Mouse (Mus musculus) heart, adult 2 months (tissue): ENCODE data around the gene Rbfox2. TPM values are rescaled to one million over a fixed set of nuclear protein-coding genes. Genes with fewer than 3 reads are reported as not detected.

ENCODE experiments used
- DNase-seq, 2 experiments: peaks; one replicate each; pipeline ENCODE4 v3.0.0; 2021
- H3K27ac ChIP-seq: fragments of 200-600 bp; 2 replicates; pipeline ENCODE4 v1.8.1; 2022
- H3K27me3 ChIP-seq: fragments of 200-500 bp; 2 replicates; pipeline ENCODE4 v1.6.1; 2012; ENCODE audit warnings: mild to moderate bottlenecking, low read length, inconsistent platforms, mixed read lengths; ENCODE audit not compliant: control insufficient read depth, insufficient read depth
- H3K36me3 ChIP-seq: fragments of 200-500 bp; 2 replicates; pipeline ENCODE4 v1.6.1; 2012; ENCODE audit warnings: low read length, inconsistent platforms; ENCODE audit not compliant: control insufficient read depth, insufficient read depth
- H3K4me1 ChIP-seq: fragments of 200-500 bp; 2 replicates; pipeline ENCODE4 v1.6.1; 2011; ENCODE audit warnings: low read length; ENCODE audit not compliant: control insufficient read depth, insufficient read depth
- H3K4me3 ChIP-seq: fragments of 200-600 bp; 2 replicates; pipeline ENCODE4 v1.8.1; 2022
- H3K79me2 ChIP-seq: fragments of 200-500 bp; replicated peaks from 2 replicates; pipeline ENCODE4 v1.6.1; 2012; ENCODE audit warnings: mild to moderate bottlenecking, inconsistent platforms, low read length, moderate library complexity, mixed read lengths; ENCODE audit not compliant: control insufficient read depth, insufficient read depth
- H3K9ac ChIP-seq: fragments of 200-500 bp; 2 replicates; pipeline ENCODE4 v1.6.1; 2012; ENCODE audit warnings: low read depth, mild to moderate bottlenecking, control low read depth, inconsistent platforms, low read length, mixed read lengths
- CTCF ChIP-seq: fragments of 200-600 bp; IDR thresholded peaks from 2 replicates; pipeline ENCODE4 v1.8.1; 2022; ENCODE audit warnings: antibody characterized with exemption, mild to moderate bottlenecking, moderate library complexity
- EP300 ChIP-seq: fragments of 200-500 bp; IDR thresholded peaks from 2 replicates; pipeline ENCODE4 v1.6.1; 2011; ENCODE audit warnings: low read depth, low read length, control low read depth; ENCODE audit not compliant: insufficient read depth
- POLR2A ChIP-seq: fragments of 200-500 bp; IDR thresholded peaks from 2 replicates; pipeline ENCODE4 v1.6.1; 2011; ENCODE audit warnings: mild to moderate bottlenecking, low read depth, low read length, control low read depth; ENCODE audit not compliant: insufficient read depth
- WGBS: fragments of 180-500 bp; shearing (Covaris S2); methylation state at CpG from one replicate; pipeline ENCODE4 v1.1.7; 2018; 5-methylcytosine and 5-hydroxymethylcytosine counted together
- intact Hi-C: fragments of 180-260 bp; cut with DNase I; formaldehyde crosslinking; loops from one replicate; pipeline ENCODE4 v1.15.1; 2025
- polyA plus RNA-seq: library from polyadenylated mRNA; depleted of rRNA; stranded (reverse); fragments of >200 nt; gene quantifications from 2 replicates; pipeline ENCODE4 v1.2.3, GENCODE M21; 2012
- total RNA-seq, 2 experiments: library from RNA; stranded (reverse); gene quantifications; 2 replicates each; pipeline ENCODE4 v1.2.3; 2021

The Rbfox2 gene
- total and polyA plus RNA-seq, 3 experiments: 86.0 to 110 (median 106) TPM

- no peak overlapping the region for H3K9ac ChIP-seq
- no peak overlapping the region for H3K4me3 ChIP-seq
- H3K27me3 ChIP-seq: no peaks in the 10 kb centered on the region
- peaks cover 19% of the 10 kb centered on the region for H3K36me3 ChIP-seq
- DNase-seq: peak; percentile 33 to 41
- H3K4me1 ChIP-seq: peaks cover 39% of the 10 kb centered on the region
- H3K27ac ChIP-seq: peak overlapping the region; percentile 89
- peaks cover 1% of the 10 kb centered on the region for H3K79me2 ChIP-seq
- TF ChIP-seq EP300 (no peak), POLR2A (0 out of 2 replicates have a peak, but pooled peaks have one; percentile 21)
- 59% methylated on average over 8 of the region's 8 CpGs for WGBS
- intact Hi-C loops: loop anchor here (2.0 to 5.0 kb wide), 3 partner anchors 20 to 232 kb away; no protein-coding TSS in a partner anchor
Observed at GRCm38 (mm10) chr15:77214410-77215107, 92.2 kb downstream of the Rbfox2 start.

- H3K4me1 ChIP-seq: peaks cover 37% of the 10 kb centered on the region
- WGBS: 51% methylated on average over 5 of the region's 5 CpGs
- no peak for TF ChIP-seq POLR2A
- TF ChIP-seq EP300: no peak
- TF ChIP-seq CTCF: no peak
- peaks cover 22% of the 10 kb centered on the region for H3K36me3 ChIP-seq
- peak overlapping the region; percentile 25; the same call in 1 of the 2 replicates for H3K9ac ChIP-seq
- intact Hi-C loops: loop anchor here (2.0 to 5.0 kb wide), 2 partner anchors 19 to 37 kb away; no protein-coding TSS in a partner anchor
- no peak for DNase-seq
- H3K79me2 ChIP-seq: peaks cover 5% of the 10 kb centered on the region
- no peak overlapping the region for H3K4me3 ChIP-seq
- peak overlapping the region; percentile 89 for H3K27ac ChIP-seq
- no peaks in the 10 kb centered on the region for H3K27me3 ChIP-seq
Observed at GRCm38 (mm10) chr15:77213829-77214228, 93.0 kb downstream of the Rbfox2 start.

GRCm38 (mm10) chr15:77212818-77213217 is 94.0 kb downstream of the Rbfox2 start:
- Histone ChIP-seq H3K36me3 (peaks cover 22% of the 10 kb centered on the region), H3K27me3 (no peaks in the 10 kb centered on the region), H3K9ac (peak overlapping the region; percentile 46), H3K4me3 (peak overlapping the region; percentile 18; the same call in 1 of the 2 replicates), H3K79me2 (peaks cover 6% of the 10 kb centered on the region), H3K27ac (peak overlapping the region; percentile 89), H3K4me1 (peaks cover 34% of the 10 kb centered on the region)
- 26% methylated on average over 7 of the region's 7 CpGs for WGBS
- intact Hi-C loops: loop anchor here (5.0 kb wide), 1 partner anchor 36 kb away; no protein-coding TSS in a partner anchor
- TF ChIP-seq POLR2A (peak; percentile 52; the same call in 1 of the 2 replicates), EP300 (peak; percentile 51; the same call in 1 of the 2 replicates), CTCF (no peak)
- DNase-seq: peak in 1 of 2 experiments; percentile 59

GRCm38 (mm10) chr15:77212217-77212757 is 94.5 kb downstream of the Rbfox2 start:
- Histone ChIP-seq H3K27ac (peak overlapping the region; percentile 89), H3K9ac (peak overlapping the region; percentile 40), H3K36me3 (peaks cover 22% of the 10 kb centered on the region), H3K27me3 (no peaks in the 10 kb centered on the region), H3K4me1 (peaks cover 31% of the 10 kb centered on the region), H3K79me2 (peaks cover 6% of the 10 kb centered on the region; the same call in 1 of the 2 replicates), H3K4me3 (no peak overlapping the region)
- intact Hi-C loops: loop anchor here (5.0 kb wide), 1 partner anchor 35 kb away; no protein-coding TSS in a partner anchor
- no peak for TF ChIP-seq POLR2A
- TF ChIP-seq CTCF: no peak
- TF ChIP-seq EP300: no peak
- 23% methylated on average over 4 of the region's 4 CpGs for WGBS
- DNase-seq: no peak

- no peak overlapping the region for H3K9ac ChIP-seq
- peaks cover 11% of the 10 kb centered on the region for H3K36me3 ChIP-seq
- H3K27me3 ChIP-seq: no peaks in the 10 kb centered on the region
- H3K27ac ChIP-seq: no peak overlapping the region; the same call in 1 of the 2 replicates
- H3K4me1 ChIP-seq: peaks cover 13% of the 10 kb centered on the region
- no peak for DNase-seq
- peaks cover 6% of the 10 kb centered on the region; the same call in 1 of the 2 replicates for H3K79me2 ChIP-seq
- no peak overlapping the region for H3K4me3 ChIP-seq
- WGBS: 51% methylated on average over 5 of the region's 5 CpGs
- intact Hi-C loops: no loop called here
- TF ChIP-seq EP300: no peak
- no peak for TF ChIP-seq POLR2A
- no peak for TF ChIP-seq CTCF
Observed at GRCm38 (mm10) chr15:77206996-77207395, 99.8 kb downstream of the Rbfox2 start.
